Mouse (Mus musculus): Measurements from ENCODE around the gene Gnb5.
A peak's percentile ranks its signal among the peaks of the same experiment; 100 is the strongest.

Gene Gnb5

GRCm38 (mm10) chr9:75306126-75306898, at the start of gene Gnb5:
Gene Gnb5, plus strand, starts transcription at chr9:75306288.
- DNase-seq (ENCODE audit: low spot score): no peak

- DNase-seq (ENCODE audit: low spot score): no peak
Measured at GRCm38 (mm10) chr9:75258792-75259191, 47.3 kb upstream of the Gnb5 start.

GRCm38 (mm10) chr9:75259656-75260055, 46.4 kb upstream of the Gnb5 start:
- no peak for DNase-seq (ENCODE audit: low spot score)

GRCm38 (mm10) chr9:75261332-75261872, 44.7 kb upstream of the Gnb5 start:
- DNase-seq (ENCODE audit: low spot score): no peak

- peak; percentile 21 for DNase-seq (ENCODE audit: low spot score)
Measured at GRCm38 (mm10) chr9:75262235-75262826, 43.8 kb upstream of the Gnb5 start.

- no peak for DNase-seq (ENCODE audit: low spot score)
Measured at GRCm38 (mm10) chr9:75264008-75264718, 41.9 kb upstream of the Gnb5 start.

GRCm38 (mm10) chr9:75267147-75267546, 38.9 kb upstream of the Gnb5 start:
- DNase-seq (ENCODE audit: low spot score): no peak

GRCm38 (mm10) chr9:75270382-75270781, 35.7 kb upstream of the Gnb5 start:
- peak; percentile 11 for DNase-seq (ENCODE audit: low spot score)

GRCm38 (mm10) chr9:75271539-75271938, 34.5 kb upstream of the Gnb5 start:
- DNase-seq (ENCODE audit: low spot score): peak; percentile 17

- DNase-seq (ENCODE audit: low spot score): no peak
Measured at GRCm38 (mm10) chr9:75273646-75274045, 32.4 kb upstream of the Gnb5 start.

- no peak for DNase-seq (ENCODE audit: low spot score)
Measured at GRCm38 (mm10) chr9:75274486-75274885, 31.6 kb upstream of the Gnb5 start.

- no peak for DNase-seq (ENCODE audit: low spot score)
Measured at GRCm38 (mm10) chr9:75275051-75275450, 31.0 kb upstream of the Gnb5 start.

GRCm38 (mm10) chr9:75280814-75281213, 25.3 kb upstream of the Gnb5 start:
- DNase-seq (ENCODE audit: low spot score): peak; percentile 37

GRCm38 (mm10) chr9:75282179-75282578, 23.9 kb upstream of the Gnb5 start:
- no peak for DNase-seq (ENCODE audit: low spot score)

GRCm38 (mm10) chr9:75282830-75283229, 23.3 kb upstream of the Gnb5 start:
- DNase-seq (ENCODE audit: low spot score): peak; percentile 21

GRCm38 (mm10) chr9:75283636-75284035, 22.5 kb upstream of the Gnb5 start:
- no peak for DNase-seq (ENCODE audit: low spot score)

GRCm38 (mm10) chr9:75285363-75285762, 20.7 kb upstream of the Gnb5 start:
- no peak for DNase-seq (ENCODE audit: low spot score)

GRCm38 (mm10) chr9:75287636-75288035, 18.5 kb upstream of the Gnb5 start:
- no peak for DNase-seq (ENCODE audit: low spot score)

- peak; percentile 9 for DNase-seq (ENCODE audit: low spot score)
Measured at GRCm38 (mm10) chr9:75289545-75289944, 16.5 kb upstream of the Gnb5 start.

- DNase-seq (ENCODE audit: low spot score): peak; percentile 9
Measured at GRCm38 (mm10) chr9:75299342-75299741, 6.7 kb upstream of the Gnb5 start.

GRCm38 (mm10) chr9:75303033-75303432, 3.1 kb upstream of the Gnb5 start:
- no peak for DNase-seq (ENCODE audit: low spot score)

- peak; percentile 9 for DNase-seq (ENCODE audit: low spot score)
Measured at GRCm38 (mm10) chr9:75303701-75304261, 2.3 kb upstream of the Gnb5 start.

All from T-cell, adult 2 months (primary cell).